Mouse (Mus musculus) CH12.LX (cell line): ENCODE data around the gene Nsd2.

Experiments used
- CTCF ChIP-seq, 2 experiments: IDR thresholded peaks in 1 of 2; conservative IDR thresholded peaks in 1 of 2; 2 replicates each; pipeline ENCODE4 v1.5.1; 2011 to 2012; ENCODE audit warnings: low read depth in 2 of 2, low read length in 2 of 2, improper control_type of control experiment in 1 of 2, inconsistent platforms in 1 of 2, mild to moderate bottlenecking in 1 of 2, moderate library complexity in 1 of 2
- JUND ChIP-seq: conservative IDR thresholded peaks from 2 replicates; pipeline ENCODE4 v1.6.1; 2011; ENCODE audit warnings: low read depth, low read length, improper control_type of control experiment
- MAX ChIP-seq: IDR thresholded peaks from 2 replicates; pipeline ENCODE4 v1.6.1; 2011; ENCODE audit warnings: low read length, improper control_type of control experiment
- POLR2A ChIP-seq: IDR thresholded peaks from 2 replicates; pipeline ENCODE4 v1.6.1; 2011; ENCODE audit warnings: low read depth, mild to moderate bottlenecking, improper control_type of control experiment, low read length
- USF1 ChIP-seq: IDR thresholded peaks from 2 replicates; pipeline ENCODE4 v1.6.1; 2014; ENCODE audit warnings: low read depth, mild to moderate bottlenecking, inconsistent platforms, low read length, improper control_type of control experiment
- ZC3H11A ChIP-seq: IDR thresholded peaks from 2 replicates; pipeline ENCODE4 v1.6.1; 2012; ENCODE audit warnings: low read depth, mild to moderate bottlenecking, inconsistent platforms, low read length, improper control_type of control experiment

DNA sequence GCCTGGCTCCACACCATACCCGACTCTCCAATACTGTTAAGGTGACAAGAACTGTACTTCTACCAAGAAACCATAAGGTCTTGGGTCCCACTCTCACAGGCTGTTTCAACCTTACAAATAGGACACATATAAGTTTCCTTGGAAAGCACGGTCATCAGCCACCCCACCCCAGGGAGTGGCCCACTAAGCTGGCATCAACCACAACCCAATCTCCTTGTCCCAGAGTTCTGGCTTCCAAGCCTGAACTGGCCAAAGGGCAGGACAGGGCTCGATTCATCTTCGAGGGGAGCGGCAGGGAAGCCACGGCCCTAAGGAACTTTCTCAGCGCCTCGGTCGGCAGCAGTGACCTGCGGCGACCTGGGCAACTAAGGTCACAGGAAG, 38.6 kb upstream of the Nsd2 start:
- TF ChIP-seq JUND (no peak), MAX (no peak), POLR2A (no peak), ZC3H11A (no peak), USF1 (no peak), CTCF (conservative IDR thresholded peaks at IDR 0.05 in 1 of 2, IDR thresholded peaks at IDR 0.05 in 1 of 2; ENCODE audit: low read depth in 2 of 2, low read length in 2 of 2) (no peak)
